Mouse (Mus musculus): ENCODE measurements around the gene Plch2.

DNA sequence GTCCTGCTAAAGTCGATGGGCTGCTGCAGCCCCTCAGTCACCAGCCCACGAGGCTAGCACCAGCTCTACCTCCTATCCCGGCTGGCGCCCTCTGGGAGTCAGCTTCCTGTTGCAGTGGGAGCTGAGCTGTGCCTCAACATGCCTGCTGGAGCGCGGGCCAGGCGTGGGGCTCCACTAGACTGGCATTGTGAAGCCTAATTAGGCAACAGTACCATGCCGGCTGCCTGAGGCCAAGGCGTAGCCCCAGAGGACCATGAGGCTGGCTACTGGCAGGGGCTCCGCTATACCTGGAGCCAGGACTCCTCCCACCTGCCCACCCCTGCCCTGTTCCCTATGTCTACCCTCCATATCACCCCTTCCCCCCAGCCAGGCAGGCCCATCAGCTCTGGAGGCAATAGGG, at the start of gene Plch2:
- TF ChIP-seq POLR2A (IDR thresholded peaks at IDR 0.05; ENCODE audit: borderline replicate concordance, insufficient read depth, low read length) (no peak), CTCF (IDR thresholded peaks at IDR 0.05; ENCODE audit: borderline replicate concordance, insufficient read depth, low read depth, low read length) (no peak)
